Mouse (Mus musculus): Measurements from ENCODE around the gene Gm47791.

Gene Gm47791

DNA sequence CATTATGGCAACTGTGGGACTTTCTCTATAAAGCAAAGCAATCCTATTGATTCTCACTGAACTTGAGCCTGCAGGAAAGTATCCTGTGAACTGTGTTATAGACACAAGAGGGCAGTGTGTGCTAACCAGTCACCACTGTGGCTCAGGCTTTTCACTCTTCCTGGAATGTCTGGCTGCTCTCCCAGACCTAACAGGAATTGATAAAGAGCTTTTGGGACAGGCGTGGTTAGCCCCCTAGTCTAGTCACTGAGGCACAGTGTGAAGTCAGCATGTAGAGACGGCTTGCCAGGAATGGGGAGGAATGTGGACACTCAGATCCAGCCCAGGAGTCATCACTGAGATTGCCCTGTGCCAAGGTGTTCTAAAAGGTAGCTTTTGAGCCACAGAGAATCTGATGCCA lies 16.4 kb upstream of the Gm47791 start:
- peak in 1 of 2 experiments; percentile 63 for DNase-seq (ENCODE audit: low spot score in 2 of 2)

- DNase-seq (ENCODE audit: low spot score in 2 of 2): peak in 1 of 2 experiments; percentile 34
Observed at GRCm38 (mm10) chr1:82785546-82785945, 14.5 kb upstream of the Gm47791 start.

DNA sequence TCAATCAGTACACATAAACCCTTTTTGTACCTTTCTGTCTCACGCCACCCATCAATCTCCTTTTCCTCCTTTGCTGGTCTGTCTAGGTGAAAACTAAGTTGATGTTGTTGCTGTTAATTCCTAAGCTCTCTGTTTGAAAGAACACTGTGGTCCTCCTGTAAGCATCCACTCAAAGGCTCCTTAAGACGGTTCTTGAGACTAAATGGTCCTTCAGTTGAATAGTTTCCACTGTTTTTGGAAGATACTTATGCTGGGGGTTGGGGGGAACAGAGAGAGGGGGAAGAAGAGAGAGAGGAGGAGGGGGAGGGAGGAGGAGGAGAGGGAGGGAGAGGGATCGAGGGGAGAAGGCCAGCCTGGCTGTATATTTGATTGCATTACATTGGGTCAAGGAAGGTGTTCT lies 12.5 kb upstream of the Gm47791 start:
- DNase-seq (ENCODE audit: low spot score in 2 of 2): no peak

GRCm38 (mm10) chr1:82779388-82779966 lies 8.4 kb upstream of the Gm47791 start:
- no peak for DNase-seq (ENCODE audit: low spot score in 2 of 2)

- DNase-seq (ENCODE audit: low spot score in 2 of 2): no peak
Observed at GRCm38 (mm10) chr1:82775293-82775692, 4.2 kb upstream of the Gm47791 start.

- no peak for DNase-seq (ENCODE audit: low spot score in 2 of 2)
Observed at GRCm38 (mm10) chr1:82773208-82773607, 2.2 kb upstream of the Gm47791 start.

DNA sequence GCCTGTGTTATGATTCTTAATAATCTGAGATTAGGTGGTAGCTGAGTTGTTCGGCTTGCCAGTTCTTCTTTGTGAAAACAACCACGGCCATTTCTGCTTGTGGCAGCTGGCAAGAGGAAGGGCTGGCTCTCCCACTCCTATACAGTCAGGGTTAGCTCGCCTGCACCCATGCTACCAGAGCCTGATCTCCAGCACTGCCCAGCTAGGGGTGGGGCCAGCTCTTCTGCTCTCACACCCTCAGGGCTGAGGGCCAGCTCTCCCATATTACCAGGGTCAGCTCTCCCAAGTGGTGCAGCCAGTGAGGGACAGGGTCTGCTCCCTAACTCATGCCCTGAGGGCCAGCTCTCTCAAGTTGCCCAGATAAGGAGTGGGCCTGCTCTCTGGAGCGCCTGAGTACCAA lies 1.4 kb upstream of the Gm47791 start:
- no peak for DNase-seq (ENCODE audit: low spot score in 2 of 2)

- DNase-seq (ENCODE audit: low spot score in 2 of 2): no peak
Observed at GRCm38 (mm10) chr1:82768269-82768668, 2.8 kb downstream of the Gm47791 start, which contains the start of gene Tm4sf20. Gene Tm4sf20 (minus strand): TSS chr1:82768461.

GRCm38 (mm10) chr1:82766641-82767040 lies 4.4 kb downstream of the Gm47791 start:
- DNase-seq (ENCODE audit: low spot score in 2 of 2): no peak

GRCm38 (mm10) chr1:82766227-82766626 lies 4.8 kb downstream of the Gm47791 start:
- no peak for DNase-seq (ENCODE audit: low spot score in 2 of 2)

DNA sequence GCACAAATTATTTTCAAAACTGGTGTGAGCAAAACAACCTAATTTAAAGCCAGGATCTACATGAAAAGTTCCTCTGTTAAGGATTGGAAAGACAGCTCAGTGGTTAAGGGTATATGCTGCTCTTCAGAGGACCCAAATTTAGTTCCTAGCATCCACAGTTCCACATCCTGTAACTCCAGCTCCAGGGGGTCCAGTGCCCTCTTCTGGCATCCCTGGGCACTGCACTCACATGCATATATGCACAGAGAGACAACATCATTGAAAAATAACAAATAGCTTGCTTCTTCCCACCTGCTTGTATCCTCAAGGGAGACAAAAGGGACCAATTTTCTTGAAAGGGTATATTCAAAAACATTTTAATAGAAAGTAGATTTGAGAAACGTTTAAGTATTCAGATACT lies 8.8 kb downstream of the Gm47791 start:
- no peak for DNase-seq (ENCODE audit: low spot score in 2 of 2)

GRCm38 (mm10) chr1:82761454-82762169 lies 9.4 kb downstream of the Gm47791 start:
- no peak for DNase-seq (ENCODE audit: low spot score in 2 of 2)

GRCm38 (mm10) chr1:82759520-82759919 lies 11.5 kb downstream of the Gm47791 start:
- no peak for DNase-seq (ENCODE audit: low spot score in 2 of 2)

- no peak for DNase-seq (ENCODE audit: low spot score in 2 of 2)
Observed at GRCm38 (mm10) chr1:82747714-82748452, 23.2 kb downstream of the Gm47791 start.

- DNase-seq (ENCODE audit: low spot score in 2 of 2): no peak
Observed at GRCm38 (mm10) chr1:82746408-82746807, 24.6 kb downstream of the Gm47791 start.

DNA sequence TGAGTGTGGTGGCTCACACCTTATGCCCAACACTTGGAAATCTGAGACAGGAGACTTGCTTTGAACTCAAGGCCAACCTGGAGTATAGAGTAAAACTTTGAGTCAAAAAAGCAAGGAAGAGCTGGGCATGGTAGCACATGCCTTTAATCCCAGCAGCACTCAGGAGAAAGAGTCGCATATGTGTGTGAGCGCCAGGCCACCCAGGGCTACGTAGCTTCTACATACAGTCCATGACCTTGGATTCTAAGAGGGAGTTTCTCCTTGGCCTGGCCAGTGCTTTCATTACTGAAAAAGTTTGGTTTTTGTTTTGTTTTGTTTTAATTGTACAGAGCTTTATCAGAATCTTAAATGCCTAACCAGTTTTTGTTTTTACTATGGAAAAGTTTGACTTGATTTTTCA lies 27.1 kb downstream of the Gm47791 start:
- DNase-seq (ENCODE audit: low spot score in 2 of 2): no peak

DNA sequence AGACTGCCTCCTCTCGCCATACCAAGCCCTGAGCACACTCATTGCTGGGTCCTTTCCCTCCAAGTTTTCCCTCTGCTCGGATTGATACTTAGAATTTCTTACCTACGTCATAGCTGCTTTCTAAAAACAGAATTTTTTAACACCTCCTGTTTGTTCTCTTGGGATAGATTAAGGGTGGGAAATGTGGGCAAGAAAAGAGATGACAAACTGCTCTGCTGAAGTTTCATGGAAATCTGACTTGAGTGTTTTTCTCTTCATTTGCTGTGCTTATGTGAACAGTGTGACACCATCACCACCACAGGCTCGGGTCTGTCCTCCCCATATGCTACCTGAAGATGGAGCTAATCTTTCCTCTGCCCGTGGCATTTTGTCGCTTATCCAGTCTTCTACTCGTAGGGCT lies 29.5 kb downstream of the Gm47791 start:
- no peak for DNase-seq (ENCODE audit: low spot score in 2 of 2)

GRCm38 (mm10) chr1:82738066-82738465 lies 33.0 kb downstream of the Gm47791 start:
- DNase-seq (ENCODE audit: low spot score in 2 of 2): no peak

DNA sequence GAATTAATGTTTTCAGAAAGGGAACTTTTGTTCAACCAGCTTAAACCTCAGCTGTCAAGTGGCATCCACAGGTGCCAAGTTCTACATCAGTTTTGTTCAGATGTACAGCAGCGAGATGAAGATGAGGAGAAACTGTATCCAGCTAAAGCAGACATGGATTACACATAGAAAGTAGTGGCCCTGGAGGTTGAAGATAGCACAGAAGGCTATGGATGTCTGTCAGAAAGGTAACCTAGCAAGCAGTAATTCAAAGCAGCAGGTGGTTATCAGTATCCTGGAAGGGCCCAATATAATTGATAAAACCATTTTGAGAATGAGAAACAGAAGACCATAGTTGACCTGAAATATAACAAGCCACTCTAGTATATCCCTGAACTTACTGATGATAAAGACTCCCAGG lies 37.7 kb downstream of the Gm47791 start:
- DNase-seq (ENCODE audit: low spot score in 2 of 2): no peak

DNA sequence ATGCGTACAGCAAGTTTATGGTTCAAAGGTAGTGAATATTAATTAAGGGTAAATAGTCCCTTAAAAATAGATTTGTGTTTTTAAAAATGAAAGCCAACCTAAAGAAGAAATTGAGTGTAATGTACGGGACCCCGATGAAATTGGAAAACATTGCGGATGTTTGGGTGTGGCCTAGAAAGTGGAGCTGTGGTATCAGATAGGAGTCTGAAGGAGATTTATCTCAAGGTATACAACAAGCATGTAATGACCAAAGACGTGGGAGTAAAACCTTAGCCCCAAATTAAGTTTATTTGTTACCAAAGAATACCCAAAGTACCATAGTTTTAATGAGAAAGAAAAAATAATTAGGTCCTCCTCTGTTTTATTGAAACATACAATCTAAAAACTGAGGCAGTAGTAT lies 44.6 kb downstream of the Gm47791 start:
- DNase-seq (ENCODE audit: low spot score in 2 of 2): no peak

DNA sequence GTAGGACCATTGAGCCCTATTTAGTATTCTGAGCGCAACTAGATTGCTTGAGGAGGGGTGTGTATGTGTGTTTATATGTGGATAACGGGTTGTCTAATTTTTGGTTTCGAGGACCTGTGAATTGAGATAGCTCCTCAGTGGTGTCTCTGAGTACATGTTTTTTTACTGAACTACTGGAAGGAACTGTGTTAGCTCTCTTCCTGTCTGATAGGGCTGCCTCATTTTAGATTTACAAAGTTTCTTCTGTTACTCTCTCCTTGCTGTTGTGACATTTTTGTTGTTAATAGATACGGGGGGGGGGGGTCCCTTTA lies 45.2 kb downstream of the Gm47791 start:
- DNase-seq (ENCODE audit: low spot score in 2 of 2): no peak

DNA sequence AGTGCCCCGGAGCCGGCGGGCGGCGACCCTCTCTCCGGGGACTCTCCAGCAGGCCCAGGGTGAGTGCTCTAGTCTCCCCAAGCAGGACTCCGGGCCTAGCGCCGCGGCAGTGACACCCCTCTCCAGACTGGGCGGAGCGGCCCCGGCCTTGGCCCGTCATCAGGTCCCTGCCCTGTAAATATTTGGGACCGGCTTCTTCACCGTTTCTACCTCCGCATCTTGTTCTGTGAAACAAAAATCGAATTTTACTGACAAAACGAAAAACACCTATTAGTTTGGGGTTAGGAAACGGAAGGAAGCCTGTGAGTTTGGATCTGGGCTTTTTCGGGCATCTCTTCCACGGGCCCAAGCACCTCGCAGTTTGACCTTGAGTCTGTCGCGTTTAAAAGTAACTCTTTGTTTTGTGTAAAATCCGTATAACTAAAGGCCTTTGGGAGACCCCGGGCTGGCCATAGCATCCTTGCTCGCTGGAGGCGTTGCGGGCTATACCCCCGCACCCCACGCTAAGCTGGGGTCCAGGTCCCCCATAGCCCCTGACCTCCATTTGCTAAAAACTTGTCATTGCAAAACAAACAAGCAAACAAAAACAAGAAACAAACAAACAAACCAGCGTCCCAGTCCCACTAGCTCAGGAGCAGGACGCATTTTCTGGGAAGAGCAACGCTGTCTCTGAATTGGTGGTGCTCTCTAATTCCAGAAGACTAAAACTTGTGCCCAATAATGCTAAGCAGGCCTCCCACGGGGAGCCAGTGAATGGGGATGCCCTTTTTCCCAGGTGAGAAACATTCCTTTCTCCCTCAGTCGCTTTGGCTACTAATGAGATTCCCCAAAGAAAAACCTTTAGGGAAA lies 45.8 kb downstream of the Gm47791 start:
- DNase-seq (ENCODE audit: low spot score in 2 of 2): peak in 1 of 2 experiments; percentile 5
